Mouse (Mus musculus): ENCODE data around the gene Cox4i2. TPM values are rescaled to one million over a fixed set of nuclear protein-coding genes. Genes with fewer than 3 reads are reported as not detected.

Cox4i2 gene
- polyA plus RNA-seq, 1 experiment from 2014 or later = 3.4 TPM

- 71% methylated on average over 3 of the region's 3 CpGs for WGBS (ENCODE audit: insufficient replicate concordance)
- no peak overlapping the region for H3K9ac ChIP-seq
- peaks cover 35% of the 10 kb centered on the region for H3K4me1 ChIP-seq
Observed at GRCm38 (mm10) chr2:152776019-152776418, 22.0 kb downstream of the Cox4i2 start.

GRCm38 (mm10) chr2:152776435-152776834, 22.5 kb downstream of the Cox4i2 start:
- H3K4me1 ChIP-seq = peaks cover 36% of the 10 kb centered on the region
- H3K9me3 ChIP-seq (replicated peaks) = no peaks in the 10 kb centered on the region
- ATAC-seq = no peak
- H3K4me2 ChIP-seq = no peak overlapping the region
- H3K27me3 ChIP-seq (replicated peaks) = peaks cover 18% of the 10 kb centered on the region; the same call in 1 of the 2 replicates
- H3K36me3 ChIP-seq = peaks cover 35% of the 10 kb centered on the region
- H3K9ac ChIP-seq = no peak overlapping the region
- no peak overlapping the region for H3K27ac ChIP-seq
- no peak overlapping the region for H3K4me3 ChIP-seq
- 81% methylated on average over 2 of the region's 2 CpGs for WGBS (ENCODE audit: insufficient replicate concordance)

More at GRCm38 (mm10) chr2:152776019-152776418, 22.0 kb downstream of the Cox4i2 start:
- H3K4me2 ChIP-seq = no peak overlapping the region
- ATAC-seq = no peak
- peaks cover 31% of the 10 kb centered on the region for H3K36me3 ChIP-seq
- H3K27me3 ChIP-seq (replicated peaks) = peaks cover 22% of the 10 kb centered on the region
- H3K9me3 ChIP-seq (replicated peaks) = no peaks in the 10 kb centered on the region
- no peak overlapping the region for H3K27ac ChIP-seq
- H3K4me3 ChIP-seq = no peak overlapping the region

- Histone ChIP-seq H3K4me3 (no peak overlapping the region), H3K9me3 (replicated peaks) (no peaks in the 10 kb centered on the region), H3K4me2 (no peak overlapping the region), H3K27ac (no peak overlapping the region), H3K9ac (no peak overlapping the region), H3K27me3 (replicated peaks) (peaks cover 11% of the 10 kb centered on the region; the same call in 1 of the 2 replicates), H3K4me1 (peaks cover 40% of the 10 kb centered on the region), H3K36me3 (peaks cover 42% of the 10 kb centered on the region)
- 85% methylated on average over 3 of the region's 3 CpGs for WGBS (ENCODE audit: insufficient replicate concordance)
- no peak for ATAC-seq
Observed at GRCm38 (mm10) chr2:152777081-152777480, 23.1 kb downstream of the Cox4i2 start.

GRCm38 (mm10) chr2:152780466-152780865, 26.5 kb downstream of the Cox4i2 start:
- WGBS (ENCODE audit: insufficient replicate concordance) = 84% methylated on average over 2 of the region's 2 CpGs
- Histone ChIP-seq H3K9me3 (replicated peaks) (no peaks in the 10 kb centered on the region), H3K9ac (no peak overlapping the region), H3K4me1 (peaks cover 66% of the 10 kb centered on the region), H3K4me2 (no peak overlapping the region), H3K4me3 (no peak overlapping the region), H3K27ac (no peak overlapping the region), H3K27me3 (replicated peaks) (no peaks in the 10 kb centered on the region), H3K36me3 (peaks cover 51% of the 10 kb centered on the region)
- ATAC-seq = no peak

- WGBS (ENCODE audit: insufficient replicate concordance) = 87% methylated on average over 3 of the region's 3 CpGs
- peaks cover 52% of the 10 kb centered on the region for H3K36me3 ChIP-seq
- H3K4me3 ChIP-seq = no peak overlapping the region
- ATAC-seq = no peak
- H3K9me3 ChIP-seq (replicated peaks) = no peaks in the 10 kb centered on the region
- H3K4me2 ChIP-seq = no peak overlapping the region
- no peaks in the 10 kb centered on the region for H3K27me3 ChIP-seq (replicated peaks)
- peak overlapping the region; percentile 38; the same call in 1 of the 2 replicates for H3K27ac ChIP-seq
- H3K4me1 ChIP-seq = peaks cover 73% of the 10 kb centered on the region
- H3K9ac ChIP-seq = no peak overlapping the region
Observed at GRCm38 (mm10) chr2:152781031-152781711, 27.2 kb downstream of the Cox4i2 start.

GRCm38 (mm10) chr2:152782656-152783055, 28.7 kb downstream of the Cox4i2 start:
- peaks cover 88% of the 10 kb centered on the region for H3K4me1 ChIP-seq
- H3K9me3 ChIP-seq (replicated peaks) = no peaks in the 10 kb centered on the region
- no peaks in the 10 kb centered on the region for H3K27me3 ChIP-seq (replicated peaks)
- peak overlapping the region; percentile 23 for H3K27ac ChIP-seq
- no peak for ATAC-seq
- no peak overlapping the region for H3K4me2 ChIP-seq
- H3K36me3 ChIP-seq = peaks cover 50% of the 10 kb centered on the region
- 37% methylated on average over 5 of the region's 5 CpGs for WGBS (ENCODE audit: insufficient replicate concordance)
- peak overlapping the region; percentile 37; the same call in 1 of the 2 replicates for H3K9ac ChIP-seq
- H3K4me3 ChIP-seq = no peak overlapping the region

- WGBS (ENCODE audit: insufficient replicate concordance) = 82% methylated on average over 5 of the region's 5 CpGs
- H3K4me2 ChIP-seq = no peak overlapping the region
- H3K9me3 ChIP-seq (replicated peaks) = no peaks in the 10 kb centered on the region
- H3K27ac ChIP-seq = peak overlapping the region; percentile 23
- no peak overlapping the region for H3K4me3 ChIP-seq
- peaks cover 49% of the 10 kb centered on the region for H3K36me3 ChIP-seq
- ATAC-seq = no peak
- H3K9ac ChIP-seq = 0 out of 2 replicates have a peak overlapping the region, but pooled peaks have one; percentile 37
- H3K27me3 ChIP-seq (replicated peaks) = no peaks in the 10 kb centered on the region
- H3K4me1 ChIP-seq = peaks cover 94% of the 10 kb centered on the region
Observed at GRCm38 (mm10) chr2:152783241-152783640, 29.3 kb downstream of the Cox4i2 start.

- H3K4me3 ChIP-seq = no peak overlapping the region
- no peak overlapping the region for H3K4me2 ChIP-seq
- peak overlapping the region; percentile 88 for H3K27ac ChIP-seq
- no peak overlapping the region for H3K9ac ChIP-seq
- peaks cover 39% of the 10 kb centered on the region for H3K36me3 ChIP-seq
- WGBS (ENCODE audit: insufficient replicate concordance) = 85% methylated on average over 8 of the region's 8 CpGs
- peaks cover 98% of the 10 kb centered on the region for H3K4me1 ChIP-seq
- no peak for ATAC-seq
- H3K9me3 ChIP-seq (replicated peaks) = no peaks in the 10 kb centered on the region
- H3K27me3 ChIP-seq (replicated peaks) = no peaks in the 10 kb centered on the region
Observed at GRCm38 (mm10) chr2:152784640-152785039, 30.7 kb downstream of the Cox4i2 start.

- Histone ChIP-seq H3K27me3 (replicated peaks) (no peaks in the 10 kb centered on the region), H3K9ac (peak overlapping the region; percentile 69), H3K27ac (peak overlapping the region; percentile 88), H3K4me1 (peaks cover 98% of the 10 kb centered on the region), H3K9me3 (replicated peaks) (no peaks in the 10 kb centered on the region), H3K4me2 (peak overlapping the region; percentile 58), H3K36me3 (peaks cover 34% of the 10 kb centered on the region), H3K4me3 (peak overlapping the region; percentile 29; the same call in 1 of the 2 replicates)
- 34% methylated on average over 18 of the region's 18 CpGs for whole genome bisulfite sequencing (ENCODE audit: insufficient replicate concordance)
- 0 out of 2 replicates have a peak, but pooled peaks have one; percentile 0 for ATAC-seq
Observed at GRCm38 (mm10) chr2:152785446-152786350, 31.7 kb downstream of the Cox4i2 start.

- Histone ChIP-seq H3K27me3 (replicated peaks) (no peaks in the 10 kb centered on the region), H3K9ac (peak overlapping the region; percentile 79), H3K9me3 (replicated peaks) (no peaks in the 10 kb centered on the region), H3K27ac (peak overlapping the region; percentile 99), H3K4me3 (no peak overlapping the region), H3K4me2 (peak overlapping the region; percentile 86; the same call in 1 of the 2 replicates), H3K4me1 (peaks cover 99% of the 10 kb centered on the region), H3K36me3 (peaks cover 30% of the 10 kb centered on the region)
- no peak for ATAC-seq
- WGBS (ENCODE audit: insufficient replicate concordance) = 79% methylated on average over 2 of the region's 2 CpGs
Observed at GRCm38 (mm10) chr2:152787136-152787535, 33.2 kb downstream of the Cox4i2 start.

- Histone ChIP-seq H3K27me3 (replicated peaks) (no peaks in the 10 kb centered on the region), H3K9ac (peak overlapping the region; percentile 79), H3K9me3 (replicated peaks) (no peaks in the 10 kb centered on the region), H3K36me3 (peaks cover 27% of the 10 kb centered on the region), H3K4me2 (peak overlapping the region; percentile 86), H3K4me1 (peaks cover 99% of the 10 kb centered on the region), H3K27ac (peak overlapping the region; percentile 99), H3K4me3 (no peak overlapping the region)
- ATAC-seq = no peak
- 68% methylated on average over 6 of the region's 6 CpGs for WGBS (ENCODE audit: insufficient replicate concordance)
Observed at GRCm38 (mm10) chr2:152787543-152787942, 33.6 kb downstream of the Cox4i2 start.
